Mouse (Mus musculus): ENCODE results near the gene Fbxo46. TPM values are rescaled to one million over a fixed set of nuclear protein-coding genes. Genes with fewer than 3 reads are reported as not detected.

Fbxo46 gene
- polyA plus RNA-seq, 1 experiment, result 28.9 TPM

DNA sequence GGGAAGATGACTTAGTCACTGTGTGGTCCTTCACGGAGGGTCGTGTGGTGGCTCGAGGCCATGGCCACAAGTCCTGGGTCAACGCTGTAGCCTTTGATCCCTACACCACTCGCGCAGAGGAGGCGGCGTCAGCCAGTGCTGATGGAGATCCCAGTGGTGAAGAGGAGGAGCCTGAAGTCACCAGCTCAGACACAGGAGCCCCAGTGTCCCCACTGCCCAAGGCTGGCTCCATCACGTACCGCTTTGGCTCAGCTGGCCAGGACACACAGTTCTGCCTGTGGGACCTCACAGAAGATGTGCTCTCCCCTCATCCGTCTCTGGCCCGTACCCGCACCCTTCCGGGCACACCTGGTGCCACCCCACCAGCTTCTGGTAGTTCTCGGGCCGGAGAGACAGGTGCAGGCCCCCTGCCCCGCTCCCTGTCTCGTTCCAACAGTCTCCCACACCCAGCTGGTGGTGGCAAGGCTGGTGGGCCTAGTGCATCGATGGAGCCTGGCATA is 39.2 kb upstream of the Fbxo46 start:
- peaks cover under 1% of the 10 kb centered on the region for H3K9me3 ChIP-seq
- H3K4me3 ChIP-seq (replicated peaks), result no peak overlapping the region
- TF ChIP-seq GATA1 (IDR thresholded peaks at IDR 0.05; ENCODE audit: borderline replicate concordance, low read length) (no peak), FLI1 (IDR thresholded peaks at IDR 0.05; ENCODE audit: low read length) (no peak)
- H3K4me1 ChIP-seq, result peaks cover 77% of the 10 kb centered on the region
- H3K36me3 ChIP-seq (replicated peaks; ENCODE audit: low read length), result peaks cover 28% of the 10 kb centered on the region
- peaks cover 100% of the 10 kb centered on the region for H3K27me3 ChIP-seq (replicated peaks)

DNA sequence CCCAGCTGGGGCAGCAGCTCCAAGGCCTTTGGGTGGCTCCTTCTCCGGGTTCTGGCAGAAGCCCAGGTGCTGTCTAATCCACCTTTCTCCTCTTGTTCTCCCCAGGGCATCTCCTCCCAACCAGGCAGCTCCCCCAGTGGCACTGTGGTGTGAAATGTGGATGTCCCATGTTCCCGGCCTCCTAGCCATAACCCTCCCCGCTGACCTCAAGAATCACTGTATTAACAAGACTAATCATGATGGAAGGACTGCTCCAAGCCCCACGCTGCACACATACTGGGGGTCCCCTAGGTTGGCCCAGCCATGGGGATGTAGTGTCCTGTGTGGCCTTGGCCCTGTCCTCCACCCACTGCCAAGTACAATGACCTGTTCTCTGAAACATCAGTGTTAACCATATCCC is 37.5 kb upstream of the Fbxo46 start:
- TF ChIP-seq FLI1 (IDR thresholded peaks at IDR 0.05; ENCODE audit: low read length), result no peak
- no peak for TF ChIP-seq GATA1 (IDR thresholded peaks at IDR 0.05; ENCODE audit: borderline replicate concordance, low read length)
- H3K9me3 ChIP-seq, result no peaks in the 10 kb centered on the region
- H3K36me3 ChIP-seq (replicated peaks; ENCODE audit: low read length), result peaks cover 28% of the 10 kb centered on the region
- H3K4me3 ChIP-seq (replicated peaks), result no peak overlapping the region
- H3K4me1 ChIP-seq, result peaks cover 75% of the 10 kb centered on the region
- peaks cover 100% of the 10 kb centered on the region for H3K27me3 ChIP-seq (replicated peaks)

DNA sequence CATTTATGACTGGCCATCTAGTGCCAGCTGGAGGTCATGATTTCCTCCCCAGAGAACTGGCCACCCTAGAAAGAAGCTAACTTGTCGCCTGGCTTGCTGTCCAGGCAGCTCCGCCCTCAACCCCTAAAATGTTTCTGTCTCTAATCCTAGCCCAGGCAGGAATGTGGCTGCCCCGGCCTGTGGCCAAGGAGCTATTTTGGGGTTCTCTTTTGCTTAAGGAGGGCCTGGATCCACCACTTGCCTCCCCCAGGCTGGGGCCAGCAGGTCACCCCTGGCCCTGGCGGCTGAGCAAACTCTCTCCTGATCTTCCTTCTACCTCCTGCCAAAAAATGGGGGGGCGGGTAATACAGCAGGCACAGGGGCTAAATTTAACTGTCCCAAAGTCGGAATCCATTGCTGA is 36.6 kb upstream of the Fbxo46 start:
- Histone ChIP-seq H3K4me1 (peaks cover 70% of the 10 kb centered on the region), H3K9me3 (no peaks in the 10 kb centered on the region), H3K4me3 (replicated peaks) (no peak overlapping the region), H3K36me3 (replicated peaks; ENCODE audit: low read length) (peaks cover 28% of the 10 kb centered on the region), H3K27me3 (replicated peaks) (peaks cover 100% of the 10 kb centered on the region)
- TF ChIP-seq GATA1 (IDR thresholded peaks at IDR 0.05; ENCODE audit: borderline replicate concordance, low read length), result no peak
- no peak for TF ChIP-seq FLI1 (IDR thresholded peaks at IDR 0.05; ENCODE audit: low read length)

DNA sequence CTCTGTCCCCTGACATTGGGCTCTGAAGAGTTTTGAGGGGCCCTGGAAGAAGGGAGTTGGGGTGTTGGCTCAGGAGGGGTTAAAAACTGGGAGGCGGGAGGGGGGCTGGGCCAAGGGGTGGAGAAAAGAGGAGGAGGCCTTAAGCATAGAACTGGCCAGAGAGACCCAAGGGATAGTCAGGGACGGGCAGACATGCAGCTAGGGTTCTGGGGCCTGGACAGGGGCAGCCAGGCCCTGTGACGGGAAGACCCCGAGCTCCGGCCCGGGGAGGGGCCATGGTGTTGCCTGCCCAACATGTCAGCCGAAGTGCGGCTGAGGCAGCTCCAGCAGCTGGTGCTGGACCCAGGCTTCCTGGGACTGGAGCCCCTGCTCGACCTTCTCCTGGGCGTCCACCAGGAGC is 36.0 kb upstream of the Fbxo46 start, which contains the start of gene Dmpk:
Gene Dmpk (plus strand): TSS at position 149 of the 400 bp plus-strand sequence.
- peaks cover 100% of the 10 kb centered on the region for H3K27me3 ChIP-seq (replicated peaks)
- no peaks in the 10 kb centered on the region for H3K9me3 ChIP-seq
- H3K36me3 ChIP-seq (replicated peaks; ENCODE audit: low read length), result peaks cover 28% of the 10 kb centered on the region
- H3K4me3 ChIP-seq (replicated peaks), result no peak within 1 kb of the TSS
- no peak for TF ChIP-seq FLI1 (IDR thresholded peaks at IDR 0.05; ENCODE audit: low read length)
- TF ChIP-seq GATA1 (IDR thresholded peaks at IDR 0.05; ENCODE audit: borderline replicate concordance, low read length), result no peak
- peaks cover 70% of the 10 kb centered on the region for H3K4me1 ChIP-seq

DNA sequence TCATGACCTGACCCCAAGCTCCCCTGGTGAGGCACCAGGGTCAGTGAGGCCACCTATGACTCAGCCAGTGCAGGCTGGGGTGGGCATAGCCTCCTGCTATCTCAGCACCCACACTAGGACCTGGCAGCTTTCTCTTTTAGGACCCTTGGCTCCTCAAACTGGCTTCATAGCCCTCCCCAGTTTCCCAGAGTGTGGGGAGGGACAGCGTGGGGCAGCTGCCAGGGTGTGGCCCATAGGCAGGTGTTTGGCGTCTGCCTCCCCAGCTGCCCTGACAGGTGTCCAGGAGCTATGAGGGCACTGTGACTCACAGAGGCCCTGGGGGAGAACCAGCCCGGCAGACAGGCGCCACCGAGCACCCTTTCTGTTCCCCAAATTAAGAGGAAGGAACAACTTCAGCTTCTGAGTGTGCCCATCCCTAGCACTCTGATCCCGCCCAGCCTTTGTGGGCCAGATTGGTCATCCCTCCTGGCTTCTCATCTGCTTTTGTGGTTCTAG is 35.3 kb upstream of the Fbxo46 start:
- Histone ChIP-seq H3K4me1 (peaks cover 69% of the 10 kb centered on the region), H3K27me3 (replicated peaks) (peaks cover 99% of the 10 kb centered on the region), H3K36me3 (replicated peaks; ENCODE audit: low read length) (peaks cover 28% of the 10 kb centered on the region), H3K4me3 (replicated peaks) (no peak overlapping the region), H3K9me3 (no peaks in the 10 kb centered on the region)
- no peak for TF ChIP-seq FLI1 (IDR thresholded peaks at IDR 0.05; ENCODE audit: low read length)
- no peak for TF ChIP-seq GATA1 (IDR thresholded peaks at IDR 0.05; ENCODE audit: borderline replicate concordance, low read length)

DNA sequence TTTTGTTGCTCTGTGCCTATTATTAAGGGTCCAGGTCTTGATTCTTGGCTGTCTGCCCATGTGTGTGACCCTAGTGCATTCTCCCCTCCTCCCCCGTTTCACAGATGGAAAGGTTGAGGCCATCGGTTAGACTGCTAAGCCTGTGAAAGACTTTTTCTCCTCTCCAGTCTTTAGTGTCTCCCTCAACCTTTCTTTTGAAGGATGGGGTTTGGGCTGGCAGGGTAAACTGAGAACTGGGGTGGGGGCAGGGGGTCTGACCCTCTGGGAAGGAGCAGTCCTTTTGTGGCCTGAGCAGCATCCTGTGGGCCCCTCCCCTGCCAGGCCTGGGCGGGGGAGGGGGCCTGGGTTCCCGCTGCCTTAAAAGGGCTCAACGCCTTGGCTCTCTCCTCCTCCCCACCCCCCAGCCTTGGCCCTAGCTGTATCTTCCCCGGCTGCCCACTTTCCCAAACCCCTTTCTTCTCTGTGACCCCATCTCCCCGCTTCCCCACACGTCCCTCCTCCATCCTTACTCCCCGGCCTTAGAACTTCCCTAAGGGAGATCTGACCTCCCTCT is 34.7 kb upstream of the Fbxo46 start:
- no peaks in the 10 kb centered on the region for H3K9me3 ChIP-seq
- peaks cover 98% of the 10 kb centered on the region for H3K27me3 ChIP-seq (replicated peaks)
- TF ChIP-seq GATA1 (IDR thresholded peaks at IDR 0.05; ENCODE audit: borderline replicate concordance, low read length) (no peak), FLI1 (IDR thresholded peaks at IDR 0.05; ENCODE audit: low read length) (no peak)
- peaks cover 62% of the 10 kb centered on the region for H3K4me1 ChIP-seq
- H3K36me3 ChIP-seq (replicated peaks; ENCODE audit: low read length), result peaks cover 24% of the 10 kb centered on the region
- H3K4me3 ChIP-seq (replicated peaks), result no peak overlapping the region

DNA sequence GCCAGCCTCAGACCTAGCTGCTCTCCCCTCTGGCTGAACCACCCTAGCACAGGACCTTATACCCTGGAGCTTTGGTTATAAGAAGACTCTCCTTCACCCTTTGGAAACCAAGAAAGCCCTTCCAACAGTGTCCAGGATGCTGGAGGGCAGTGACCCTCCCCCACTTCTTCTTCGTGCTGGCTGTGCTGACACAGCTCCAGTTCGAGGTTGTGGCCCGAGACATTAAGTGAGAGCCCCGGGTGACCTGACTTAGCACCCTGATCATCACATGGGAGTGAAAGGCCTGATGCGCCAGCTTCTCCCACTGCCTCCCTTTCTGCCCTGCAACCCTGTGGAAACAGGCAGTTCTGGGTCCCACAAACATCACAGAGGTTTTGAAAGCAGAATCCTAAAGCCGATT is 34.2 kb upstream of the Fbxo46 start:
- Histone ChIP-seq H3K27me3 (replicated peaks) (peaks cover 98% of the 10 kb centered on the region), H3K4me3 (replicated peaks) (no peak overlapping the region), H3K9me3 (no peaks in the 10 kb centered on the region), H3K4me1 (peaks cover 57% of the 10 kb centered on the region), H3K36me3 (replicated peaks; ENCODE audit: low read length) (peaks cover 19% of the 10 kb centered on the region)
- no peak for TF ChIP-seq FLI1 (IDR thresholded peaks at IDR 0.05; ENCODE audit: low read length)
- no peak for TF ChIP-seq GATA1 (IDR thresholded peaks at IDR 0.05; ENCODE audit: borderline replicate concordance, low read length)

DNA sequence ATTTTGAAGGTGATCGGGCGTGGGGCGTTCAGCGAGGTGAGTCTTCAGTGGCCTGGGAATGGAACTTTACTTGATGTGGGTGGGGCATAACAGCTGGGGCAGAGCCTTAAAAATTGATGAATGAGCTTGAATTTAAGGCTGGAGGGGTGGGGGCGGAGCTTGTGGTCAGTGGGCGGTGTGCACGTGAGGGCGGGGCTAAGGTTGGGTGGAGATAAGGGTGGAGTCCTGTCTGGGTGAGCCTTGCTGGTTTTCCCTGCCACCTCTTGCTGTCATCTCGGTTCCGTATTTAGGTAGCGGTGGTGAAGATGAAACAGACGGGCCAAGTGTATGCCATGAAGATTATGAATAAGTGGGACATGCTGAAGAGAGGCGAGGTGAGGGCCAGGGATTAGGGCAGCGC is 33.6 kb upstream of the Fbxo46 start:
- peak overlapping the region; percentile 8 for H3K4me3 ChIP-seq (replicated peaks)
- no peak for TF ChIP-seq FLI1 (IDR thresholded peaks at IDR 0.05; ENCODE audit: low read length)
- TF ChIP-seq GATA1 (IDR thresholded peaks at IDR 0.05; ENCODE audit: borderline replicate concordance, low read length), result no peak
- no peaks in the 10 kb centered on the region for H3K9me3 ChIP-seq
- peaks cover 14% of the 10 kb centered on the region for H3K36me3 ChIP-seq (replicated peaks; ENCODE audit: low read length)
- H3K27me3 ChIP-seq (replicated peaks), result peaks cover 98% of the 10 kb centered on the region
- peaks cover 51% of the 10 kb centered on the region for H3K4me1 ChIP-seq

DNA sequence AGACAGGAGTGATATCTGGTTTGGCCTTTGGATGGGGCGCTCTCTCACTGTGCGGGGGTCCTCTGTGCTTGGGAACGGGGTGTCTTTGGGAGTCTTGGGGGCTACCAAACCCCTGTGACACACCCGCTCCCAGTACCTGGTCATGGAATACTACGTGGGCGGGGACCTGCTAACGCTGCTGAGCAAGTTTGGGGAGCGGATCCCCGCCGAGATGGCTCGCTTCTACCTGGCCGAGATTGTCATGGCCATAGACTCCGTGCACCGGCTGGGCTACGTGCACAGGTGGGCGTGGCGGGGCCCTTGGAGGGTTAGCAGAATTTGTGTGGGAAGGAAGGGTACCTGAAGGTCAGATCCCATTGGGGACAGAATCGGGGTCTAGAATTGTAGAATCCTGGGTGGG is 32.9 kb upstream of the Fbxo46 start:
- H3K27me3 ChIP-seq (replicated peaks), result peaks cover 98% of the 10 kb centered on the region

DNA sequence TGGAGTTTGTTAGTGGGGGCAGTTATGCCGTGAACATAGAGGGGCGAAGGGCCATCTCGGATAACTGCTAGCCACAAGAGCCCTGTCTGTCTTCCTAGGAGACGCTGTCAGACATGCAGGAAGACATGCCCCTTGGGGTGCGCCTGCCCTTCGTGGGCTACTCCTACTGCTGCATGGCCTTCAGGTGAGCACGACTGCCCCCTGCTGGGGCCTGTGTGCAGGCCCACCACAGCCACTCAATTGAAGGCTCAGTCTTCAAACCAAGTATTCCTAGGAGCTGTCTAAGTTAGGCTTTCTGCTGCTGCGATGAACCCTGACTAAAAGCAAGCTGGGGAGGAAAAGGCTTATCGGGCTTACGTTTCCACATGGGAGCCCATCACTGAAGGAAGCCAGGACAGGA is 30.8 kb upstream of the Fbxo46 start:
- no peaks in the 10 kb centered on the region for H3K9me3 ChIP-seq
- H3K4me3 ChIP-seq (replicated peaks), result peak overlapping the region; percentile 73
- peaks cover 89% of the 10 kb centered on the region for H3K27me3 ChIP-seq (replicated peaks)
- no peaks in the 10 kb centered on the region for H3K36me3 ChIP-seq (replicated peaks; ENCODE audit: low read length)
- H3K4me1 ChIP-seq, result peaks cover 61% of the 10 kb centered on the region
- no peak for TF ChIP-seq FLI1 (IDR thresholded peaks at IDR 0.05; ENCODE audit: low read length)
- no peak for TF ChIP-seq GATA1 (IDR thresholded peaks at IDR 0.05; ENCODE audit: borderline replicate concordance, low read length)

More for the DNA sequence above, 32.9 kb upstream of the Fbxo46 start:
- H3K4me3 ChIP-seq (replicated peaks), result no peak overlapping the region
- TF ChIP-seq GATA1 (IDR thresholded peaks at IDR 0.05; ENCODE audit: borderline replicate concordance, low read length) (no peak), FLI1 (IDR thresholded peaks at IDR 0.05; ENCODE audit: low read length) (no peak)
- H3K9me3 ChIP-seq, result no peaks in the 10 kb centered on the region
- peaks cover 51% of the 10 kb centered on the region for H3K4me1 ChIP-seq
- peaks cover 6% of the 10 kb centered on the region for H3K36me3 ChIP-seq (replicated peaks; ENCODE audit: low read length)

Measured in megakaryocyte, embryonic 14.5 days (primary cell).